Mouse (Mus musculus) left cerebral cortex, postnatal 4 days (tissue): ENCODE data around the gene Dnaja4. TPM values are rescaled to one million over a fixed set of nuclear protein-coding genes. Genes with fewer than 3 reads are reported as not detected.
A peak's percentile ranks its signal among the peaks of the same experiment; 100 is the strongest.
"Not testable (repeated sequence)": the region's sequence is repeated elsewhere in the genome, so short reads cannot be mapped to it uniquely, and the experiment has no call there.

Experiments
- DNase-seq: peaks from one replicate; pipeline ENCODE4 v3.0.0-alpha.2; 2022
- intact Hi-C: fragments of 180-260 bp; cut with DNase I; formaldehyde crosslinking; loops from one replicate; pipeline ENCODE4 v1.15.1; 2025
- total RNA-seq, 2 experiments: library from RNA; stranded (reverse); gene quantifications; 2 replicates each; pipeline ENCODE4 v1.2.3; 2021

The Dnaja4 gene
- 10 to 100 TPM; 11.8 to 13.0 TPM for total RNA-seq

- intact Hi-C loops: no loop called here
- DNase-seq: no peak
Measured at GRCm38 (mm10) chr9:54698318-54699086, at the start of gene Dnaja4. Dnaja4 (plus strand) TSS chr9:54698873.

- intact Hi-C loops: no loop called here
- no peak for DNase-seq
Measured at GRCm38 (mm10) chr9:54649360-54649759, 49.3 kb upstream of the Dnaja4 start.

GRCm38 (mm10) chr9:54652778-54653177 is 45.9 kb upstream of the Dnaja4 start:
- intact Hi-C loops: no loop called here
- no peak for DNase-seq

- DNase-seq: no peak
- intact Hi-C loops: no loop called here
Measured at GRCm38 (mm10) chr9:54655846-54656245, 42.8 kb upstream of the Dnaja4 start.

- DNase-seq: no peak
- intact Hi-C loops: no loop called here
Measured at GRCm38 (mm10) chr9:54656402-54656801, 42.3 kb upstream of the Dnaja4 start.

GRCm38 (mm10) chr9:54658773-54659172 is 39.9 kb upstream of the Dnaja4 start:
- no peak for DNase-seq
- intact Hi-C loops: no loop called here

- peak; percentile 48 for DNase-seq
- intact Hi-C loops: no loop called here
Measured at GRCm38 (mm10) chr9:54661605-54662377, 36.9 kb upstream of the Dnaja4 start, which contains the start of gene Acsbg1. Acsbg1 (minus strand) TSS chr9:54661870.

- DNase-seq: peak; percentile 54
- intact Hi-C loops: no loop called here
Measured at GRCm38 (mm10) chr9:54664358-54664757, 34.3 kb upstream of the Dnaja4 start.

- DNase-seq: no peak
- intact Hi-C loops: no loop called here
Measured at GRCm38 (mm10) chr9:54666116-54666515, 32.6 kb upstream of the Dnaja4 start.

- DNase-seq: no peak
- intact Hi-C loops: no loop called here
Measured at GRCm38 (mm10) chr9:54668455-54668854, 30.2 kb upstream of the Dnaja4 start.

- intact Hi-C loops: no loop called here
- DNase-seq: no peak
Measured at GRCm38 (mm10) chr9:54671962-54672361, 26.7 kb upstream of the Dnaja4 start.

- intact Hi-C loops: no loop called here
- DNase-seq: no peak
Measured at GRCm38 (mm10) chr9:54673887-54674286, 24.8 kb upstream of the Dnaja4 start.

GRCm38 (mm10) chr9:54676531-54676986 is 22.1 kb upstream of the Dnaja4 start:
- DNase-seq: peak; percentile 81
- intact Hi-C loops: loop anchor here (2.0 kb wide), 1 partner anchor 62 kb away; no protein-coding TSS in a partner anchor

GRCm38 (mm10) chr9:54682846-54683245 is 15.8 kb upstream of the Dnaja4 start:
- peak; percentile 75 for DNase-seq
- intact Hi-C loops: no loop called here

GRCm38 (mm10) chr9:54683814-54684605 is 14.7 kb upstream of the Dnaja4 start:
- intact Hi-C loops: no loop called here
- DNase-seq: no peak

GRCm38 (mm10) chr9:54687246-54688236 is 11.1 kb upstream of the Dnaja4 start:
- no peak for DNase-seq
- intact Hi-C loops: no loop called here

- intact Hi-C loops: no loop called here
- DNase-seq: no peak
Measured at GRCm38 (mm10) chr9:54689446-54689845, 9.2 kb upstream of the Dnaja4 start.

GRCm38 (mm10) chr9:54690697-54691096 is 8.0 kb upstream of the Dnaja4 start:
- intact Hi-C loops, DNase-seq: not testable (repeated sequence)

- DNase-seq, intact Hi-C loops: not testable (repeated sequence)
Measured at GRCm38 (mm10) chr9:54691241-54691805, 7.3 kb upstream of the Dnaja4 start.

- intact Hi-C loops: no loop called here
- no peak for DNase-seq
Measured at GRCm38 (mm10) chr9:54699087-54699344, 343 bp downstream of the Dnaja4 start.
